Mouse (Mus musculus): ENCODE measurements at regions not wholly inside any gene's neighbourhood (a gene's known extent, or its start where the extent isn't known, plus 50 kb on each side); places are given as distances from the start of the nearest gene placed in this dataset.

GRCm38 (mm10) chr4:48725660-48726348 is 62.5 kb downstream of the Cavin4 start:
- intact Hi-C loops (cut with DNase I), result no loop called here

- intact Hi-C loops (cut with DNase I), result no loop called here
These were observed 63.1 kb downstream of the Cavin4 start for GRCm38 (mm10) chr4:48726349-48726835.

- intact Hi-C loops (cut with DNase I), result no loop called here
These were observed 71.7 kb downstream of the Cavin4 start for GRCm38 (mm10) chr4:48734854-48735564.

GRCm38 (mm10) chr4:48746237-48746636 is 82.9 kb downstream of the Cavin4 start:
- intact Hi-C loops (cut with DNase I), result no loop called here

GRCm38 (mm10) chr4:48749566-48749965 is 86.3 kb downstream of the Cavin4 start:
- intact Hi-C loops (cut with DNase I), result no loop called here

GRCm38 (mm10) chr4:48750087-48750486 is 86.8 kb downstream of the Cavin4 start:
- intact Hi-C loops (cut with DNase I), result no loop called here

- intact Hi-C loops (cut with DNase I), result no loop called here
These were observed 91.3 kb downstream of the Cavin4 start for GRCm38 (mm10) chr4:48754466-48755171.

- intact Hi-C loops (cut with DNase I), result no loop called here
These were observed 97.3 kb downstream of the Cavin4 start for GRCm38 (mm10) chr4:48760625-48761024.

- intact Hi-C loops (cut with DNase I), result no loop called here
These were observed 103.1 kb downstream of the Cavin4 start for GRCm38 (mm10) chr4:48766458-48766857.

- intact Hi-C loops (cut with DNase I), result loop anchor here (10.0 kb wide), 1 partner anchor 384 kb away; no protein-coding TSS in a partner anchor
These were observed 107.2 kb downstream of the Cavin4 start for GRCm38 (mm10) chr4:48770403-48770953.

GRCm38 (mm10) chr4:48770954-48771665 is 107.8 kb downstream of the Cavin4 start:
- intact Hi-C loops (cut with DNase I), result loop anchor here (10.0 kb wide), 1 partner anchor 384 kb away; no protein-coding TSS in a partner anchor

GRCm38 (mm10) chr4:48771836-48772235 is 108.5 kb downstream of the Cavin4 start:
- intact Hi-C loops (cut with DNase I), result loop anchor here (10.0 kb wide), 1 partner anchor 383 kb away; no protein-coding TSS in a partner anchor

GRCm38 (mm10) chr4:48779202-48779905 is 116.0 kb downstream of the Cavin4 start:
- intact Hi-C loops (cut with DNase I), result loop anchor here (5.0 to 10.0 kb wide), 2 partner anchors 375 to 543 kb away; no protein-coding TSS in a partner anchor

- intact Hi-C loops (cut with DNase I), result loop anchor here (5.0 to 10.0 kb wide), 2 partner anchors 375 to 542 kb away; no protein-coding TSS in a partner anchor
These were observed 116.6 kb downstream of the Cavin4 start for GRCm38 (mm10) chr4:48779955-48780354.

- intact Hi-C loops (cut with DNase I), result no loop called here
These were observed 117.8 kb downstream of the Cavin4 start for GRCm38 (mm10) chr4:48781099-48781498.

- intact Hi-C loops (cut with DNase I), result no loop called here
These were observed 119.4 kb downstream of the Cavin4 start for GRCm38 (mm10) chr4:48782686-48783085.

GRCm38 (mm10) chr4:48791096-48791495 is 127.8 kb downstream of the Cavin4 start:
- intact Hi-C loops (cut with DNase I), result no loop called here

GRCm38 (mm10) chr4:48803777-48804176 is 140.5 kb downstream of the Cavin4 start:
- intact Hi-C loops (cut with DNase I), result no loop called here

- intact Hi-C loops (cut with DNase I), result no loop called here
These were observed 145.3 kb downstream of the Cavin4 start for GRCm38 (mm10) chr4:48808571-48808970.

GRCm38 (mm10) chr4:48833718-48834117 is 170.4 kb downstream of the Cavin4 start:
- intact Hi-C loops (cut with DNase I), result no loop called here
